Mouse (Mus musculus) urinary bladder, adult 18-20 months (tissue): ENCODE results near the gene Ppp2r1a.

ENCODE experiments used
- DNase-seq, 2 experiments: peaks; one replicate each; pipeline ENCODE4 v3.0.0; 2022; ENCODE audit warnings: low spot score in 2 of 2, mixed read lengths in 2 of 2

Ppp2r1a gene

DNA sequence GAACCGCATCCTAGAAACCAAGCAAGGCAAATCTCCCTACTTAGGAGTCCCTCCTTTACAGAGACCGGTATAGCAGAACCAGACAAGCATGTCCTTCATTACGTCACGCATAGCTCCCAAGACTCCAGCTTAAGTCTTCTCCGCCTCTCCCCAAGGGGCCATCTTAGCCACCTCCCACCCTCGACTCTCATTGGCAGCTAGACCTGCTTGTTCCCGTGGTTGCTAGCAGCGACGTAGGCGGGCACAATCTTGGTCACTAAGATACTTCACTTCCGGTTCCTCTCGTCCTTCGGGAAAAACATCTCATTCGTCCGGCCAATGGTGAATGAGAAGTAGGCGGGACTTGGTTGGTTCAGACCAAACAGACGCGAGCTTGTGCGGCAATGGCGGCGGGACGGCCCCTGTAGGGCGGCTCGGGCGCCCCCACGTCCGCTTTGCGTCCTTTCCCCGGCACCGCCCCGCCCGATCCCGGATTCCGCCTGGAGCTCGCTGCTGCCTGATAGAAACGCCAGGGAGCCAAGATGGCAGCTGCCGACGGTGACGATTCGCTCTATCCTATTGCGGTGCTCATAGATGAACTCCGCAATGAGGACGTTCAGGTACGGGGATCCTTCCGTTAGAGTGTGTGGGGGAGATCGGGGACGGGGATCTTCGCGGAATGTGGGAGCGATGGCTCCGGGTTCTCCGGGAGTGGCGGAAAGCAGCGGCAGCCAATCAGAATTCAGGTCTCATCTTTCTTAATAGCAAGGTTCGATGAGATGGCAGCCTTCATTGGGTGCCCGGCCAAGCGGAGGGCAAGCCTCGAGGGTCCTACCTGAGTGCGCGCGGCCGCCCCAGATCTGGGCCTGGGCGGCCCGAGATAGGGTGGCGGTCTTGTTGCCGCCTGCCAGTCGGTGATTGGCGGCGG, at the start of gene Ppp2r1a:
TSS of gene Ppp2r1a (plus strand) at position 327 of the 907 bp plus-strand sequence.
- peak; percentile 99 to 100 for DNase-seq

DNA sequence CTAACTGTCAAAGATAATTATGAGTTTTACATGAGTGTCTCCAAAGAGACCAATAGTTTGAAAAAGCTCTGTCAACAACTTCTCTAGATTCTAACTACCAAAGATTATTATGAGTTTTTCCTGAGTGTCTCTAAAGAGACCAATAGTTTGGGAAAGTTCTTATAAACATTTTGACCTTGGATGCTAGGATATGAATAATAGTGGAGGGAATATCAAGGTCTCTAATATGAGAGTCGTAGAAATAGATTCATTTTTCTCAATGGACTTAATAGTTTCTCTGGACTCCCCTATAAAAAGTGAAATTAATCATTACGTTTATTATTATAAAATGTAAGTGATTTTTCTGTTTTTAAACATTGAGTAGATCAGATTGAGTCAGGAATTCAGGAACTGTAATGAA, 40.1 kb upstream of the Ppp2r1a start, which contains the start of gene Vmn1r231:
TSS of gene Vmn1r231 (minus strand) at position 101 of the 400 bp plus-strand sequence.
- no peak for DNase-seq

DNA sequence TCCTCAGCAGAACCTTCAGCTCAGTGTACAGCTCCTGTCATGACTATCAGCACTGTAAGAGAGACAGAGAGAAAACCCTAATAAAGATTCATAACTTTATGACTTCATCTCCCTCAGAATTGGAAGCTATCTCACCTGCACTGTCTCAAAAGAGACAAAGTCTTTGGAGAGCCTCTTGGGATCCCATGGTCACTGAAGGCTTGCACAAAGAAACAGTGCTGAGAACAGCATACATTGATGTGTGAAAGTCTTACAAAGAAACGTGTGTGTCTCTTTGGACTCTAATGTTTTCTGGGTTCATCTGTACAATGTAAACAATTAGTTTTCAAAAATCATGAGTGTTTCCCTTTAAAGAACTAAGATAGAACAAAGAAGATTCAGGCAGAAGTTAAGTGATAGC, 25.5 kb upstream of the Ppp2r1a start, which contains the start of gene Vmn1r232:
TSS of gene Vmn1r232 (minus strand) at position 101 of the 400 bp plus-strand sequence.
- no peak for DNase-seq

DNA sequence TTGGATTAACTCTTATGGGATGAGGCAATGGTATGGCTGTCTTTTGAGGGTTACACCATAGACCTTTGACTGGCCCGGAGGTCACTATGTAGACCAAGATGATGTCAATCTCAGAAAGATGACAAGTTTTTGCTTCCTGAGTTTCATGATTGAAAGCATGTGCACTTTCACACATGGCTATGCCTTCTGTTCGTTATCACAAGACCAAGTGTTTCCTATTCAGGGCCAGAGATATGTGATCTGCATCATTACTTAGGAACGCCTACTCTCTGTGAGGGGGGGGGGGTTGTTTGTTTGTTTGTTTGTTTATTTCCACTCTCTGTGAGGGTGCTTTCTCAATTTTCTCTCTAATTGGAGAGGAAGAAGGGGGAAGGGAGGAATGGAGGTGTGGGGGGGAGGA, 885 bp upstream of the Ppp2r1a start:
- DNase-seq, result no peak

DNA sequence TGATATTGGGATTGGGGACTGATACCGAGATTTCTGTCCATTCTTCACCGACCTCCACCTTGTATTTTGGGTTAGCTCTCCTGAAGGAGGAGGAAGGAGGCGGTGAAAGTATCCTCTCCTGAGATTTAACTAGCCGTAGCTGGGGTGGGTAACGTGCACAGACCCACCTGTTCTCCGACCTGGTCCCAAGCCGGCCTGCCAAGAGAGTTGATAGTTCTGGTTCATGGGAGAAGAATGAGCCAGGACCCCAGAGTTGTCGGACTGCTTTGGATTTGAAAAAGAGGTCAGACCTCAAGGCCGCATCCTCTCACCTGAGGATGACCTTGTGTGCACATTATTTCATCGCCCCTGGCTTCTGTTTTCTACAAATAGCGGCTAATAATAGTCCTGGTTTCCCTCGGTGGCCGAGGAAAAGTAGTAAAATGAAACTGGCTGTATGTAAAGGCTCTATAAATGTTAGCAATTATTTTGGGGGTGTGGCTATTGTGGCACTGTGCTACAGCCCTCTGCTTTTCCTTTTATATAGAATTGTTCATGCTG, 985 bp downstream of the Ppp2r1a start:
- peak in 1 of 2 experiments; percentile 11 for DNase-seq

DNA sequence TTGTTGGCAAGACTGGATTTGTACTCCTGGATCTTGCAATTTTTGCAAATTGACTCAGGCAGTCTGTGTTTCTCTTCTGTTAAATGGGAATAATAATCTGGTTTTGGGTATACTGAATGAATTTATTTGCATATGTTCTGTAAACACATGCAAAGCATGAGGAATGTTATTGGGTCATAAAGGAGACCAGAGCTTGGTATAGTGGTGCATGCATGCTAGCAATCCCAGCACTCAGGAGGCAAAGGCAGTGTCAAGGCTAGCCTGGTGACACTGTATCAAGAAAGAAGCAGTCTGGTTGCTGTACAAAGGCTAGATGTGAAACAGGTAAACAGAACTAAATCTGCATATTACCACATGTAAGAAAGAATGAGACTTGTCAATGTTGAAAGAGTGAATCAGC, 1.5 kb downstream of the Ppp2r1a start:
- no peak for DNase-seq

DNA sequence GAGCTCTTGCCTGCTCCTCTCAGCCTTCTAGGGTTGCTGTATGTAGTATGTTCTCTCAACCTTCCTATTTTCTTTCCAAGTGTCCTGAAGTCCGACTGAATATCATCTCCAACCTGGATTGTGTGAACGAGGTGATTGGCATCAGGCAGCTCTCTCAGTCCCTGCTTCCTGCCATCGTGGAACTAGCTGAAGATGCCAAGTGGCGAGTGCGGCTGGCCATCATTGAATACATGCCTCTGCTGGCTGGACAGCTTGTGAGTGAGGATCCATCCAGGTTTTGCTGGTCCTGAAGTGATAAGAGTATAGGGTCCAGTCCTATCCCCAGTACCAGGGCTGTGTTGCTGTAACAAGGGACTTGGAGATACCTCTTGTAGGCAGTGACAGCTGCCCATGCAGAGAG, 15.3 kb downstream of the Ppp2r1a start:
- DNase-seq, result no peak

DNA sequence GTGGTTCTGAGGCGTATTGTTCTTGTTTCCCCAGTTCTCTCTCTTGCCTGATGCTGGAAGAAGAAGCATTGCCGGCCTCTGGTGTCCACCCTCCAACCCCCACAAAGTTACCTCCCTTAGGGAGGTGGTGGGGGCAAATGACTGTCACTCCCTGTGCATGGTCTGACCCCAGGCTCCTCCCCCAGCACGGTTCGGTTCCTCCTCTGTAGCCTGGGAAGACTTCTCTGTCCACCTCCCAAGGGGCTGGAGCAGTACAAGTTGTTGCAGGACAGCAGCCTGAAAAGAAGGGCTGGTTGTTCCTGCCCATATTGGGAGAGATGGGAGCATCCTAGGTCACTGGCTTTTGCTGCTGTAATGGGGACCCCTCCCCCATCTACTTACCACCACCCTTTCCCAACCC, 20.3 kb downstream of the Ppp2r1a start:
- no peak for DNase-seq

DNA sequence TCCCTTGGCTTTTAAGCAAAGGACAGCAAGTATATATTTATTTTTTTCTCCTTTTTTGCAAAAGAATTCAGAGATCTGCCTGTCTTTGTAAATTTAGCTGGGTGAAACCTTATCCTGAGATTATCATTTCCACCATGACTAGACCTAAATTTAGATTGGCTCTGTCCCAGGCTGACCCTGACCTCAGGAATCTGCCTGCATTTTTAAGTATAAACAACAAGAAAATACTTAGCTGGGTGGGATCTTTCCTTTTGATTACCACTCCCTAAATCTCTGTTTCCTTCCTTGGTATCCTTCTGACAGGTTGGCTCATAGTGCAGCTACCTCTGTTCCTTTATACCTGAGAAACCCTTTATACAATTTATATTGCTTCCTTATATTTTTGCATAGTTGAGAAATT, 21.6 kb downstream of the Ppp2r1a start:
- DNase-seq, result no peak

DNA sequence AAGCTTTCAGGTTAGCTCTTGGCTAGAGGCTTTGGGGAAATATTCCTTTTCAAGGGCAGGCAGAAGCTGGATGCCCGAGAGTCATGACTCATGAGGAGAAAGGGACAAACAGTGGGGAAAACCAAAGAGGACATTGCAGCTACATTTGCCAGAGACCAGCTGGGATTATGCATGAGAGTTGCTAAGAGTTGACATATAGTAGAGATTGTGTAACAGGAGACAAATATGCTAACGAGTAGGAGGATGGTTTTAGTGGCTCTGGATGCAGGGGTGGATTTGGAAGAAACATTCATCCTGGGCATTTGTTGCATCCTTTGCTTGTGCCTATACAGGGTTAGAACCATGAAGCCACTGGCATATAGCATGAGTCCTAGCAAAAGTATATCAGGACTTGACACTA, 48.6 kb downstream of the Ppp2r1a start:
- DNase-seq, result no peak

DNA sequence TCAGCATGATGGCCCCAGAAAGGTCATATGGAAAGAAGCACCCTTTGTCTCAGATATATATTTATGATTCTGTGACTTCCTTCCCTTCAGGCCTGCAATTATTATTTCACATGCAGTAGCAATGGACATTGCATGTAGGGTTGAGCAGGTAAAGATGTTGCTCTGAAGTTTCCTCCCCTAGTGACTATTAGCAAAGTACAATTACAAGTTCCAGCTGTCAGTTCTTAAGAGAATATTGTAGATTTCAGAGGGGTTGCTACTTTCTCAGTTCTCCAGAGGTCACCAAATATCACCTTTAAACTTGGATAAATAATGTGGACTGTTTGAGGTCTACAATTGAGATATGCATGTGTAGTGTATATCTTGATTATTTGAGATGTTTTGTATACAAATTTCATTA, 51.3 kb downstream of the Ppp2r1a start, which contains the start of gene Vmn1r233:
TSS of gene Vmn1r233 (minus strand) at position 101 of the 400 bp plus-strand sequence.
- DNase-seq, result no peak

DNA sequence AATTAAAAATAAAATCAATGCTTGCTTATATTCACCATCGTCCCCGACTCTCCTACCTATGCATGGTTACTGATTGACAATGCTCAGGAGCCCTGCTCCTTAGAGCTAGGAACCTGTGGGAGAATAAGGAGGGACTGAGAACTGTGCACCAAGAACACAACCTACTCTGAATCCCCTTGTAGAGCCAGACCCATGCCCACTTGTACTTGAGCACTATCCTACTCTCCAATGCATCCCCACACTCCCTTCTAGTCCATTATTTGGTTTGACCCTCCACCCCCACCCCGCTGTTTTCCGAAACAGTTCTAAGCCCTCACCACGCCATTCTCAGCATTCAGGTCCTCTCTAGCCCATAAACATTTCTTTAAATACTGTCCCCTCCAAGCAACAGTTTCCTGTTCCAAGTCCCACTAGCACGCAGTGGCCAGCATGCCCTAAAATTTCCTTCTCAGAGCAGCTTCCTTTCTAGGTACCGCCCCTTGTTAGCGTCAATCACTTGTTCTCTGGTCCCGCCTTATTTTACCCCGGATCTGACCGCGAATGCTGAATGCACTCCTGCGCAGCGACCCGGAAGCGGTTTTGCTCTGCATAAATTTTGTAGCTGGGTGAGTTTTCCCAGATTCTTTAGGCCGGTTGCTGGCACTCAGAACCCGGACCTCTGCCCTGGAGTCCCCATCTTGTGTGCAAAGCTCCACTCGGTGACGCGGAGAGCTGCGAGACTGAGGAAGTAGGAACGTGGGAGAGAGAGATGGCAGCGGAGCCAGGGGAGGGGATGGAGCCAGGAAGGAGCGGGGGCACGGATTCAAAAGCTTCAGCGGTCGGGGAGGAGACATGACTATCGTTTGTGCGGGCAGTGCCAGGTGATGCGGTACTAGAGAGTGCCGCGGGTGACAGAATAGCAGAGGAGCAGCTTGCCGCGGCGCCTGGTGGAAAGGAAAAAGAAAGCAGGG, 63.5 kb downstream of the Ppp2r1a start, which contains the start of gene Zfp160:
TSS of gene Zfp160 (plus strand) at position 522 of the 950 bp plus-strand sequence.
- DNase-seq, result peak; percentile 76 to 79

DNA sequence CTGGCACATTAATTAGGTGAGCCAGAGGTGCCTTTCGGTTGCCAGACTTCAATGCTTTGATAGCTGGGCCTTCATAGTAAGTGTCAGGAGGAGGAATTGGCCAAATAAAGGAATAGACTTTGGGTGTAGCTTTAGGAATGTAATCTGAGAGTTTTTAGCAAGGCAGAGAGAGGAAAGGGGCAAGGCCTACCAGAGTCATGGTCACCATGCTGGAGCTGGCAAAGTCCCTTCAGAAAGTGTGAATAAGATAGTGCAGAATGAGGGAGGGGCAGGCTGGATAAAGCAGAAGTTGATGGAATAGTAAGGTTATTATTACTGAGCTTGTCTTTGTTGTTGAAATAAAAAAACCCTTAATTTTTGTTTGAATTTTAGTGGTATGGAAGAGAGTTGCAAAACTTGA, 64.6 kb downstream of the Ppp2r1a start:
- no peak for DNase-seq
